Mouse (Mus musculus) lung, embryonic 14.5 days (tissue): ENCODE measurements at regions not wholly inside any gene's neighbourhood (a gene's known extent, or its start where the extent isn't known, plus 50 kb on each side); places are given as distances from the start of the nearest gene placed in this dataset.

Source experiments
- ATAC-seq: fragments of 200-750 bp; cut with Nextera tagmentation; 2 replicates; pipeline ENCODE4 v1.8.0; 2017; ENCODE audit warnings: mild to moderate bottlenecking, moderate TSS enrichment, moderate library complexity; ENCODE audit not compliant: insufficient read depth
- DNase-seq: peaks from one replicate; pipeline ENCODE4 v3.0.0-alpha.2; 2015
- H3K27ac ChIP-seq: fragments of 300-500 bp; sonication (generic); 2 replicates; pipeline ENCODE4 v1.5.1; 2014; ENCODE audit warnings: low read depth, mild to moderate bottlenecking, moderate library complexity
- H3K27me3 ChIP-seq: fragments of 300-500 bp; sonication (generic); 2 replicates; pipeline ENCODE4 v1.6.1; 2014; ENCODE audit warnings: low read length, control low read depth; ENCODE audit not compliant: insufficient read depth
- H3K36me3 ChIP-seq: fragments of 300-500 bp; sonication (generic); 2 replicates; pipeline ENCODE4 v1.6.1; 2014; ENCODE audit warnings: control low read depth; ENCODE audit not compliant: insufficient read depth
- H3K4me1 ChIP-seq: fragments of 300-500 bp; sonication (generic); 2 replicates; pipeline ENCODE4 v1.6.1; 2014; ENCODE audit warnings: antibody characterized with exemption, control low read depth; ENCODE audit not compliant: insufficient read depth
- H3K4me2 ChIP-seq: fragments of 300-500 bp; sonication (generic); 2 replicates; pipeline ENCODE4 v1.6.1; 2014; ENCODE audit warnings: mild to moderate bottlenecking
- H3K4me3 ChIP-seq: fragments of 300-500 bp; sonication (generic); 2 replicates; pipeline ENCODE4 v1.5.1; 2014; ENCODE audit warnings: low read depth, low read length
- H3K9ac ChIP-seq: fragments of 300-500 bp; sonication (generic); 2 replicates; pipeline ENCODE4 v1.6.1; 2014
- H3K9me3 ChIP-seq: fragments of 300-500 bp; sonication (generic); 2 replicates; pipeline ENCODE4 v1.6.1; 2016; ENCODE audit warnings: low read depth, low read length, control low read depth
- CTCF ChIP-seq: IDR thresholded peaks from 2 replicates; pipeline ENCODE4 v1.5.1; 2016; ENCODE audit warnings: antibody characterized with exemption, low read depth
- WGBS: fragments of 180-500 bp; shearing (Covaris S2); extraction: QIAGEN DNeasy Blood & Tissue Kit; methylation state at CpG from one replicate; pipeline ENCODE4 v1.1.7; 2014; 5-methylcytosine and 5-hydroxymethylcytosine counted together

GRCm38 (mm10) chr6:89246261-89246660, 116.2 kb downstream of the Plxna1 start:
- TF ChIP-seq CTCF = no peak

GRCm38 (mm10) chr6:89248574-89248973, 113.8 kb downstream of the Plxna1 start:
- Histone ChIP-seq H3K27ac (no peak overlapping the region), H3K27me3 (no peaks in the 10 kb centered on the region), H3K4me1 (no peaks in the 10 kb centered on the region), H3K36me3 (no peaks in the 10 kb centered on the region), H3K9ac (no peak overlapping the region), H3K9me3 (no peaks in the 10 kb centered on the region), H3K4me3 (no peak overlapping the region), H3K4me2 (no peak overlapping the region)
- DNase-seq = no peak
- no peak for TF ChIP-seq CTCF
- 89% methylated on average over 9 of the region's 9 CpGs for WGBS
- no peak for ATAC-seq

More at GRCm38 (mm10) chr6:89246261-89246660, 116.2 kb downstream of the Plxna1 start:
- Histone ChIP-seq H3K36me3 (no peaks in the 10 kb centered on the region), H3K27me3 (no peaks in the 10 kb centered on the region), H3K9ac (no peak overlapping the region), H3K9me3 (no peaks in the 10 kb centered on the region), H3K4me2 (no peak overlapping the region), H3K4me1 (no peaks in the 10 kb centered on the region), H3K27ac (no peak overlapping the region), H3K4me3 (no peak overlapping the region)
- ATAC-seq = no peak
- WGBS = 77% methylated on average over 5 of the region's 5 CpGs
- no peak for DNase-seq

- Histone ChIP-seq H3K4me1 (no peaks in the 10 kb centered on the region), H3K27ac (no peak overlapping the region), H3K4me2 (no peak overlapping the region), H3K27me3 (no peaks in the 10 kb centered on the region), H3K9ac (no peak overlapping the region), H3K4me3 (no peak overlapping the region), H3K9me3 (no peaks in the 10 kb centered on the region), H3K36me3 (no peaks in the 10 kb centered on the region)
- TF ChIP-seq CTCF = no peak
- DNase-seq (no peak), ATAC-seq (no peak)
- 67% methylated on average over 8 of the region's 8 CpGs for WGBS
These were observed 113.1 kb downstream of the Plxna1 start for GRCm38 (mm10) chr6:89249303-89249702.

GRCm38 (mm10) chr6:89251641-89252040, 110.8 kb downstream of the Plxna1 start:
- WGBS = 71% methylated on average over 4 of the region's 4 CpGs
- H3K4me2 ChIP-seq = no peak overlapping the region
- no peak for TF ChIP-seq CTCF

GRCm38 (mm10) chr6:89256022-89256421, 106.4 kb downstream of the Plxna1 start:
- DNase-seq (no peak), ATAC-seq (no peak)
- no peaks in the 10 kb centered on the region for H3K36me3 ChIP-seq
- H3K4me3 ChIP-seq = no peak overlapping the region
- no peak overlapping the region for H3K9ac ChIP-seq
- H3K4me2 ChIP-seq = no peak overlapping the region
- no peaks in the 10 kb centered on the region for H3K27me3 ChIP-seq
- H3K27ac ChIP-seq = no peak overlapping the region
- H3K4me1 ChIP-seq = no peaks in the 10 kb centered on the region
- no peaks in the 10 kb centered on the region for H3K9me3 ChIP-seq
- WGBS = 31% methylated on average over 4 of the region's 4 CpGs
- no peak for TF ChIP-seq CTCF

More at GRCm38 (mm10) chr6:89251641-89252040, 110.8 kb downstream of the Plxna1 start:
- DNase-seq = peak; percentile 46
- Histone ChIP-seq H3K9me3 (no peaks in the 10 kb centered on the region), H3K27ac (no peak overlapping the region), H3K36me3 (no peaks in the 10 kb centered on the region), H3K27me3 (no peaks in the 10 kb centered on the region), H3K4me3 (no peak overlapping the region), H3K9ac (no peak overlapping the region), H3K4me1 (no peaks in the 10 kb centered on the region)
- ATAC-seq = no peak

- ATAC-seq (no peak), DNase-seq (no peak)
- Histone ChIP-seq H3K9me3 (no peaks in the 10 kb centered on the region), H3K27ac (no peak overlapping the region), H3K4me1 (no peaks in the 10 kb centered on the region), H3K36me3 (no peaks in the 10 kb centered on the region), H3K4me2 (no peak overlapping the region), H3K4me3 (no peak overlapping the region), H3K9ac (no peak overlapping the region), H3K27me3 (no peaks in the 10 kb centered on the region)
- 58% methylated on average over 8 of the region's 8 CpGs for WGBS
- TF ChIP-seq CTCF = no peak
These were observed 105.7 kb downstream of the Plxna1 start for GRCm38 (mm10) chr6:89256630-89257292.

- Histone ChIP-seq H3K9ac (no peak overlapping the region), H3K4me2 (no peak overlapping the region), H3K36me3 (no peaks in the 10 kb centered on the region), H3K27ac (no peak overlapping the region), H3K27me3 (no peaks in the 10 kb centered on the region), H3K4me3 (no peak overlapping the region), H3K9me3 (no peaks in the 10 kb centered on the region), H3K4me1 (no peaks in the 10 kb centered on the region)
- no peak for TF ChIP-seq CTCF
- WGBS = 84% methylated on average over 6 of the region's 6 CpGs
- no peak for DNase-seq
- no peak for ATAC-seq
These were observed 105.0 kb downstream of the Plxna1 start for GRCm38 (mm10) chr6:89257416-89257815.
